Mouse (Mus musculus) testis, adult 2 months (tissue): ENCODE measurements around the gene Mical2. TPM values are rescaled to one million over a fixed set of nuclear protein-coding genes. Genes with fewer than 3 reads are reported as not detected.

Experiments used
- H3K27ac ChIP-seq: fragments of 200-500 bp; 2 replicates; pipeline ENCODE4 v1.5.1; 2012; ENCODE audit warnings: low read depth, low read length; ENCODE audit not compliant: control insufficient read depth, insufficient read depth
- H3K27me3 ChIP-seq: fragments of 200-500 bp; 2 replicates; pipeline ENCODE4 v1.6.1; 2012; ENCODE audit warnings: mild to moderate bottlenecking, low read length, moderate library complexity; ENCODE audit not compliant: control insufficient read depth, insufficient read depth
- H3K36me3 ChIP-seq: fragments of 200-500 bp; 2 replicates; pipeline ENCODE4 v1.6.1; 2012; ENCODE audit warnings: mild to moderate bottlenecking, low read length; ENCODE audit not compliant: control insufficient read depth, insufficient read depth
- H3K4me1 ChIP-seq: fragments of 200-500 bp; 2 replicates; pipeline ENCODE4 v1.6.1; 2012; ENCODE audit warnings: low read length; ENCODE audit not compliant: control insufficient read depth, insufficient read depth
- H3K4me3 ChIP-seq: fragments of 200-500 bp; 2 replicates; pipeline ENCODE4 v1.5.1; 2012; ENCODE audit warnings: low read depth, mild to moderate bottlenecking, low read length, moderate library complexity, mixed read lengths; ENCODE audit not compliant: control insufficient read depth
- CTCF ChIP-seq: fragments of 200-500 bp; IDR thresholded peaks from 2 replicates; pipeline ENCODE4 v1.5.1; 2012; ENCODE audit warnings: low read depth, mild to moderate bottlenecking, inconsistent platforms, low read length, moderate library complexity; ENCODE audit not compliant: control insufficient read depth, insufficient read depth, insufficient replicate concordance
- POLR2A ChIP-seq: fragments of 200-500 bp; IDR thresholded peaks from 2 replicates; pipeline ENCODE4 v1.6.1; 2012; ENCODE audit warnings: low read depth, mild to moderate bottlenecking, inconsistent platforms, low read length, moderate library complexity; ENCODE audit not compliant: control insufficient read depth
- polyA plus RNA-seq: library from polyadenylated mRNA; depleted of rRNA; stranded (reverse); fragments of >200 nt; gene quantifications from 2 replicates; pipeline ENCODE4 v1.2.3, GENCODE M21; 2012

Mical2 gene
- polyA plus RNA-seq, 1 experiment, result 148 TPM

- TF ChIP-seq CTCF, result no peak
- no peak for TF ChIP-seq POLR2A
- Histone ChIP-seq H3K27me3 (no peaks in the 10 kb centered on the region), H3K4me3 (no peak overlapping the region), H3K4me1 (no peaks in the 10 kb centered on the region), H3K36me3 (no peaks in the 10 kb centered on the region), H3K27ac (no peak overlapping the region)
These were observed 111.1 kb downstream of the Mical2 start for GRCm38 (mm10) chr7:112336769-112337168.

DNA sequence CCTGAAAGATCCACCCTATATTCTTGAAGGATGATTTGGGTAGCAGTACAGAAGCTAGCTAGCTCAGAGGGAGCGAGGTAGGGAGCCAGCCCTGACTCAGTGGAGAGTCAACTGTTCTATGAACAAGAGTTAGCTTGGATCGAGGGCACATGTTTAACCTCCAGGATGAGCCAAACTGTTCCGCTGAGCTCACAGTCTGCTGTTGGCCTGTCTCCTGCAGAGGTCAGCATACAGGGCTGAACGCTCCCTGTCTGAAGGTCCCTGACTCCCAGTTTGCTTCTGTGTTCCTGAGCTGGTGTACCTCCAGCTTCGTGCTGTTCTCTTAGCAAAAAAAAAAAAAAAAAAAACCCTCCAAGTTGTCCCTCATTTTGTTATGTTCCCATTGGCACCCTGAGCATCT is 112.1 kb downstream of the Mical2 start:
- Histone ChIP-seq H3K27ac (no peak overlapping the region), H3K4me3 (no peak overlapping the region), H3K4me1 (no peaks in the 10 kb centered on the region), H3K36me3 (no peaks in the 10 kb centered on the region), H3K27me3 (no peaks in the 10 kb centered on the region)
- TF ChIP-seq CTCF (no peak), POLR2A (no peak)

- no peak for TF ChIP-seq POLR2A
- no peak for TF ChIP-seq CTCF
- H3K27me3 ChIP-seq, result no peaks in the 10 kb centered on the region
- H3K4me1 ChIP-seq, result no peaks in the 10 kb centered on the region
- H3K36me3 ChIP-seq, result no peaks in the 10 kb centered on the region
- no peak overlapping the region for H3K27ac ChIP-seq
- H3K4me3 ChIP-seq, result no peak overlapping the region
These were observed 115.4 kb downstream of the Mical2 start for GRCm38 (mm10) chr7:112341052-112341451.

DNA sequence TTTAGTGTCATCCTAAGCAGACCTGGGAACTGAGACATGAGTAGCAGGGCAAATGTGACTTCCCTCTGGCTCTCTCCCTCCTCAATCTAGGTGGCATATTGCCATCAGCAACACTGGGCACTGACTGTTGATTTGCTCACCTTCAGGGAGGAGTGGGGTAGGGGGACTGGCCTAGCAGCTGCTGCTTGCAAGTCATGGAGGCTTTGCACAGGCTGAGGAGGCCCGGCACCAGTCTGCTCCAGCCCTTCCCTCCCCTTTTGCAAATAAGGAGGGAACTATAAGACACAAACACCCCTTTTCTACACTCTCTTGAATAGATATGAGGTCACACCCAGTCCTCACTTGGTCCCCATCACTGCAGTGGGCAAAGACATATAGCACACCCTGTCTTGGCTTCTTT is 120.0 kb downstream of the Mical2 start:
- Histone ChIP-seq H3K36me3 (no peaks in the 10 kb centered on the region), H3K27me3 (no peaks in the 10 kb centered on the region), H3K4me1 (no peaks in the 10 kb centered on the region), H3K4me3 (no peak overlapping the region), H3K27ac (no peak overlapping the region)
- TF ChIP-seq POLR2A, result no peak
- TF ChIP-seq CTCF, result no peak

DNA sequence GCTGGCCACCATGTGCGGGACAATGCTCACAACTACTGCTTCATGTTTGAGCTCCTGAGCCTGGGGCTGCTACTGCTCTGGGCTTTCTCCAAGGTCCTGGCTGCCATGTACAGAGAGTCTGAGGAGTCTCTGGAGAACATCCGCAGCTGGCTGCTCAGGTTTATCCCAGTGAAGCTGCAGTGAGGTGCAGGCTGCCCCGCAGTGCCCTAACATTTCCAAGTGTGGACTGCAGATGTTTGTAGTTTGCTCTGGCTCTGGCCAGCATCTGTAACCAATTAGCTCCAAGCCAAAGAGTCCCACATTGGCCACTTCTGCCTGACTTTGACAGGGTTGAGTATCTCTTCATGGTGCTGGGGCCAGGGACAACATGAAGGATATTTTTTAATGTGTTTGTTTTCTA is 125.9 kb downstream of the Mical2 start:
- Histone ChIP-seq H3K4me3 (no peak overlapping the region), H3K4me1 (peaks cover 2% of the 10 kb centered on the region; the same call in 1 of the 2 replicates), H3K27ac (no peak overlapping the region), H3K27me3 (no peaks in the 10 kb centered on the region), H3K36me3 (no peaks in the 10 kb centered on the region)
- no peak for TF ChIP-seq CTCF
- no peak for TF ChIP-seq POLR2A

- H3K4me3 ChIP-seq, result no peak overlapping the region
- no peaks in the 10 kb centered on the region for H3K36me3 ChIP-seq
- H3K27me3 ChIP-seq, result no peaks in the 10 kb centered on the region
- TF ChIP-seq POLR2A (no peak), CTCF (no peak)
- no peak overlapping the region for H3K27ac ChIP-seq
- H3K4me1 ChIP-seq, result peaks cover 2% of the 10 kb centered on the region; the same call in 1 of the 2 replicates
These were observed 126.3 kb downstream of the Mical2 start for GRCm38 (mm10) chr7:112352005-112352404.

- TF ChIP-seq CTCF, result no peak
- H3K27ac ChIP-seq, result no peak overlapping the region
- H3K36me3 ChIP-seq, result no peaks in the 10 kb centered on the region
- no peak overlapping the region for H3K4me3 ChIP-seq
- no peaks in the 10 kb centered on the region for H3K27me3 ChIP-seq
- peaks cover 2% of the 10 kb centered on the region; the same call in 1 of the 2 replicates for H3K4me1 ChIP-seq
These were observed 127.4 kb downstream of the Mical2 start for GRCm38 (mm10) chr7:112353011-112353410.

DNA sequence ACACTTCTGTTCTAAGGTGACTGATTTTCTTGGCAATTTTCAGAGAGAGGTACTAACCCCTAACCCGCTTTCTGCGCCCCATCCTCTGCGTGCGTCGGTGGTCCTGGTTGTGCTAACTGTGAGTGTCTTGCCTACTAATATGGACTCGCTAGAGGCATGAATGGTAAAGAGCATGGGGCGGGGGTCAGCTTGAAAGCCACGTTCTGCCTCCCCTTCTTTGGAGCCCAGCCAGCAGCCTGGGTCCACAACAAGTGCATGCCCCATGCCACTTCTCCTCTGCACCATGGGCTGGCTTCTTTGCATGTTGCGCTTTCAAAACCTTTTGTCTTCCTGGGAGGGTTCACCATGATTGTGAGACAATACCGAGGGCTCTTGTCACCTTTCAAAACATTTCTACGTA is 128.3 kb downstream of the Mical2 start:
- H3K27me3 ChIP-seq, result no peaks in the 10 kb centered on the region

DNA sequence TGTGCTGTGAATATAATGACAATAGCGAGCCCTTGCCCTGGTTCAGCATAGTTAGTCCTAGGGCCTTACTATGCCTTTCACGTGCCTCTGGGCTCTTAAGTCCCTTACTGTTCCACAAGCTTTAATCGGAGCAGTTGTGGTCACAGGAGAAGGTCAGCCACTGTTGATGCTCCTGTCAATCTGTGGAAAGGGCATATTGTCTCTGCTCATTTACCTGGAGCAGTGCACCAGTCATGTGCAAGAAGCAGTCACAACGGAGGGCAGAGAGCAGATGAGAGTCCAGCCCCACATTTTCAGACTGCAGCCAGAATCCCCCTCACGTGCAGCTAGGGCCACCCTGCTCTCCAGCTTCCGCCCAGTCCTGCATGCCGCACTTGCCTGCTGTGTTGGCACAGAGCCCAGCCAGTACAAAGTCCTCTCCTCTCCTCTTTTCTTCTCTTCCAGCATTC is 128.9 kb downstream of the Mical2 start:
- no peak for TF ChIP-seq CTCF
- TF ChIP-seq POLR2A, result no peak
- Histone ChIP-seq H3K4me1 (peaks cover 2% of the 10 kb centered on the region; the same call in 1 of the 2 replicates), H3K4me3 (peak overlapping the region; percentile 19; the same call in 1 of the 2 replicates), H3K36me3 (no peaks in the 10 kb centered on the region), H3K27me3 (no peaks in the 10 kb centered on the region), H3K27ac (no peak overlapping the region)

More for the DNA sequence above, 128.3 kb downstream of the Mical2 start:
- TF ChIP-seq CTCF (no peak), POLR2A (no peak)
- Histone ChIP-seq H3K4me3 (no peak overlapping the region), H3K36me3 (no peaks in the 10 kb centered on the region), H3K4me1 (peaks cover 2% of the 10 kb centered on the region; the same call in 1 of the 2 replicates), H3K27ac (no peak overlapping the region)
